Mouse (Mus musculus) neural tube, embryonic 11.5 days (tissue): ENCODE measurements around the gene Arhgap33. TPM values are rescaled to one million over a fixed set of nuclear protein-coding genes. Genes with fewer than 3 reads are reported as not detected.
"Not testable (repeated sequence)": the region's sequence is repeated elsewhere in the genome, so short reads cannot be mapped to it uniquely, and the experiment has no call there.

Experiments used
- ATAC-seq: fragments of 200-750 bp; cut with Nextera tagmentation; 2 replicates; pipeline ENCODE4 v1.8.0; 2017; ENCODE audit warnings: moderate number of reproducible peaks, mild to moderate bottlenecking, moderate TSS enrichment, moderate library complexity; ENCODE audit not compliant: insufficient read depth, low FRiP score, low TSS enrichment
- DNase-seq: peaks from one replicate; pipeline ENCODE4 v3.0.0-alpha.2; 2015; ENCODE audit warnings: low spot score
- H3K27ac ChIP-seq: fragments of 300-500 bp; sonication (generic); 2 replicates; pipeline ENCODE4 v1.5.1; 2014; ENCODE audit warnings: low read depth, mild to moderate bottlenecking, low read length
- H3K27me3 ChIP-seq: fragments of 300-500 bp; sonication (generic); 2 replicates; pipeline ENCODE4 v1.6.1; 2014; ENCODE audit warnings: mild to moderate bottlenecking, low read length, mixed read lengths; ENCODE audit not compliant: control insufficient read depth, insufficient read depth
- H3K36me3 ChIP-seq: fragments of 300-500 bp; sonication (generic); 2 replicates; pipeline ENCODE4 v1.6.1; 2014; ENCODE audit warnings: mild to moderate bottlenecking, low read length, moderate library complexity, mixed read lengths; ENCODE audit not compliant: control insufficient read depth, insufficient read depth
- H3K4me1 ChIP-seq: fragments of 300-500 bp; sonication (generic); 2 replicates; pipeline ENCODE4 v1.6.1; 2014; ENCODE audit warnings: low read length, mixed read lengths; ENCODE audit not compliant: control insufficient read depth, insufficient read depth
- H3K4me2 ChIP-seq: fragments of 300-500 bp; sonication (generic); 2 replicates; pipeline ENCODE4 v1.6.1; 2014; ENCODE audit warnings: low read depth, mild to moderate bottlenecking, moderate library complexity
- H3K4me3 ChIP-seq: fragments of 300-500 bp; sonication (generic); 2 replicates; pipeline ENCODE4 v1.5.1; 2014; ENCODE audit warnings: low read depth, low read length
- H3K9ac ChIP-seq: fragments of 300-500 bp; sonication (generic); 2 replicates; pipeline ENCODE4 v1.6.1; 2014; ENCODE audit warnings: mild to moderate bottlenecking, low read length
- H3K9me3 ChIP-seq: fragments of 300-500 bp; sonication (generic); 2 replicates; pipeline ENCODE4 v1.6.1; 2016; ENCODE audit warnings: low read length; ENCODE audit not compliant: control insufficient read depth
- WGBS: fragments of 180-500 bp; shearing (Covaris S2); extraction: QIAGEN DNeasy Blood & Tissue Kit; methylation state at CpG from one replicate; pipeline ENCODE4 v1.1.7; 2014; 5-methylcytosine and 5-hydroxymethylcytosine counted together
- polyA plus RNA-seq: library from polyadenylated mRNA; unstranded; fragments of >200 nt; fragmentation: Nextera tagmentation; extraction: Ambion mirVana; gene quantifications from 2 replicates; pipeline ENCODE4 v1.2.1, GENCODE M21; 2014

Gene Arhgap33
- polyA plus RNA-seq, 1 experiment from 2014 or later = 48.8 TPM

GRCm38 (mm10) chr7:30493401-30493931 is 41.4 kb downstream of the Arhgap33 start, which contains the start of gene Prodh2:
TSS of gene Prodh2 (plus strand) at chr7:30493622.
- WGBS = 44% methylated on average over 11 of the region's 11 CpGs
- no peaks in the 10 kb centered on the region for H3K9me3 ChIP-seq
- H3K4me3 ChIP-seq = no peak within 1 kb of the TSS
- no peaks in the 10 kb centered on the region for H3K4me1 ChIP-seq
- no peak for ATAC-seq
- no peak within 1 kb of the TSS for H3K4me2 ChIP-seq
- no peak within 1 kb of the TSS for H3K9ac ChIP-seq
- no peak for DNase-seq
- H3K27ac ChIP-seq = no peak within 1 kb of the TSS
- H3K36me3 ChIP-seq = no peaks in the 10 kb centered on the region
- no peaks in the 10 kb centered on the region for H3K27me3 ChIP-seq

GRCm38 (mm10) chr7:30492765-30493164 is 42.1 kb downstream of the Arhgap33 start:
- DNase-seq (peak; percentile 73), ATAC-seq (no peak)
- Histone ChIP-seq H3K4me1 (no peaks in the 10 kb centered on the region), H3K9me3 (no peaks in the 10 kb centered on the region), H3K9ac (no peak overlapping the region), H3K4me2 (no peak overlapping the region), H3K27ac (no peak overlapping the region), H3K27me3 (no peaks in the 10 kb centered on the region), H3K4me3 (no peak overlapping the region), H3K36me3 (no peaks in the 10 kb centered on the region)
- 20% methylated on average over 4 of the region's 4 CpGs for WGBS

GRCm38 (mm10) chr7:30490957-30491307 is 43.9 kb downstream of the Arhgap33 start:
- H3K4me2 ChIP-seq = no peak overlapping the region
- no peak overlapping the region for H3K27ac ChIP-seq
- no peaks in the 10 kb centered on the region for H3K4me1 ChIP-seq
- DNase-seq (peak; percentile 21), ATAC-seq (no peak)
- H3K9ac ChIP-seq = no peak overlapping the region
- no peaks in the 10 kb centered on the region for H3K36me3 ChIP-seq
- H3K4me3 ChIP-seq = no peak overlapping the region
- no peaks in the 10 kb centered on the region for H3K9me3 ChIP-seq
- H3K27me3 ChIP-seq = no peaks in the 10 kb centered on the region
- WGBS = 30% methylated on average over 6 of the region's 6 CpGs

GRCm38 (mm10) chr7:30490251-30490956 is 44.5 kb downstream of the Arhgap33 start:
- no peaks in the 10 kb centered on the region for H3K27me3 ChIP-seq
- H3K4me2 ChIP-seq = no peak overlapping the region
- DNase-seq = peak; percentile 53
- H3K9ac ChIP-seq = no peak overlapping the region
- WGBS = 30% methylated on average over 16 of the region's 16 CpGs
- no peak overlapping the region for H3K4me3 ChIP-seq
- ATAC-seq = no peak
- no peaks in the 10 kb centered on the region for H3K9me3 ChIP-seq
- H3K36me3 ChIP-seq = no peaks in the 10 kb centered on the region
- no peak overlapping the region for H3K27ac ChIP-seq
- no peaks in the 10 kb centered on the region for H3K4me1 ChIP-seq

GRCm38 (mm10) chr7:30484250-30484649 is 50.6 kb downstream of the Arhgap33 start:
- H3K9ac ChIP-seq = no peak overlapping the region
- H3K4me2 ChIP-seq = no peak overlapping the region
- H3K4me3 ChIP-seq = no peak overlapping the region
- H3K27ac ChIP-seq = no peak overlapping the region
- WGBS = 17% methylated on average over 8 of the region's 8 CpGs
- H3K27me3 ChIP-seq = no peaks in the 10 kb centered on the region
- peak; percentile 65 for DNase-seq
- H3K9me3 ChIP-seq = no peaks in the 10 kb centered on the region
- no peaks in the 10 kb centered on the region for H3K4me1 ChIP-seq
- no peaks in the 10 kb centered on the region for H3K36me3 ChIP-seq
- ATAC-seq = no peak

- peak overlapping the region; percentile 19 for H3K4me3 ChIP-seq
- WGBS = 15% methylated on average over 27 of the region's 32 CpGs
- H3K9ac ChIP-seq = no peak overlapping the region
- H3K27ac ChIP-seq = no peak overlapping the region
- no peaks in the 10 kb centered on the region for H3K4me1 ChIP-seq
- H3K9me3 ChIP-seq = no peaks in the 10 kb centered on the region
- ATAC-seq (no peak; the same call in 1 of the 2 replicates), DNase-seq (peak; percentile 56)
- no peaks in the 10 kb centered on the region for H3K36me3 ChIP-seq
- no peaks in the 10 kb centered on the region for H3K27me3 ChIP-seq
- H3K4me2 ChIP-seq = peak overlapping the region; percentile 33
Measured at GRCm38 (mm10) chr7:30477415-30478381, 57.2 kb downstream of the Arhgap33 start.

GRCm38 (mm10) chr7:30476136-30476535 is 58.7 kb downstream of the Arhgap33 start:
- ATAC-seq, H3K4me3 ChIP-seq, H3K27me3 ChIP-seq, H3K4me2 ChIP-seq, H3K9me3 ChIP-seq, H3K27ac ChIP-seq, H3K36me3 ChIP-seq, H3K9ac ChIP-seq, DNase-seq, H3K4me1 ChIP-seq: not testable (repeated sequence)
- 88% methylated on average over 7 of the region's 7 CpGs for WGBS

GRCm38 (mm10) chr7:30474999-30475398 is 59.9 kb downstream of the Arhgap33 start:
- Histone ChIP-seq H3K36me3 (no peaks in the 10 kb centered on the region), H3K4me3 (no peak overlapping the region), H3K9me3 (no peaks in the 10 kb centered on the region), H3K27me3 (no peaks in the 10 kb centered on the region), H3K9ac (no peak overlapping the region), H3K27ac (no peak overlapping the region), H3K4me1 (no peaks in the 10 kb centered on the region), H3K4me2 (no peak overlapping the region)
- 79% methylated on average over 4 of the region's 4 CpGs for WGBS
- ATAC-seq = no peak
- peak; percentile 5 for DNase-seq
